Mouse (Mus musculus) stomach, postnatal 0 days (tissue): ENCODE measurements at regions not wholly inside any gene's neighbourhood (a gene's known extent, or its start where the extent isn't known, plus 50 kb on each side); places are given as distances from the start of the nearest gene placed in this dataset.

Experiments used
- CTCF ChIP-seq: IDR thresholded peaks from 2 replicates; pipeline ENCODE4 v1.5.1; 2016; ENCODE audit warnings: antibody characterized with exemption, low read depth, mild to moderate bottlenecking, moderate library complexity
- EP300 ChIP-seq: optimal IDR thresholded peaks from 2 replicates; pipeline ENCODE3; 2016; ENCODE audit warnings: antibody characterized with exemption

DNA sequence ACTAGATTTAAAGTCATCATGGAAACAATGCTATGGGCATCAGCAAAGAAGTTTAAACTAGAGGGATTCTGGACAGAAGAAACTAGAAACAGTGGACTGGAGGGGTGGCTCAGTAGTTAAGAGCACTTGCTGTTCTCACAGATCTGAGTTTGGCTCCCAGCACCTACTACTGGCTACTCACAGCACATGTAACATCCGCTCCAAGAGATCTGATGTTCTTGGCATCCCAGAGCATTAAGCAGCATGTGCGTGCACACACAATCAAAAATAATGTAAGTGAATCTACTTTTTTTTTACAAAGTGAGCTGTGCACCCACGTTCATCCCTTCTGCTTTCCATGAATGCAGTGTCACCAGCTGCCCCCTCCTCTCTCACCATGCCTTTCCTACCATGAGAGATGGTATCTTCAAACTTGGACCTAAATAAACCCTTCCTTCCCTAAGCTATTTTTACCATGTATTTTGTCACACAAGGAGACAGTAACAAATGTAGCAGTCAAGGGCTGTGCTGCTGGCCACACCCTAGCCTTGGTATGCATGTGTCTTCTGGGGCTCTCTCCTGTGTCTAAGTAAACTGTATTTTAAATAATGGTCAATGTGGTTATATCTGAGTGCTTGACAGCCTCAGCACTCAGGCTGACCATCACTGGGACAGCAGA is 53.3 kb upstream of the Cldn5 start:
- no peak for TF ChIP-seq CTCF
- no peak for TF ChIP-seq EP300
